Mouse (Mus musculus): Measurements from ENCODE around the gene Camsap2.
A peak's percentile ranks its signal among the peaks of the same experiment; 100 is the strongest.

Camsap2 gene

DNA sequence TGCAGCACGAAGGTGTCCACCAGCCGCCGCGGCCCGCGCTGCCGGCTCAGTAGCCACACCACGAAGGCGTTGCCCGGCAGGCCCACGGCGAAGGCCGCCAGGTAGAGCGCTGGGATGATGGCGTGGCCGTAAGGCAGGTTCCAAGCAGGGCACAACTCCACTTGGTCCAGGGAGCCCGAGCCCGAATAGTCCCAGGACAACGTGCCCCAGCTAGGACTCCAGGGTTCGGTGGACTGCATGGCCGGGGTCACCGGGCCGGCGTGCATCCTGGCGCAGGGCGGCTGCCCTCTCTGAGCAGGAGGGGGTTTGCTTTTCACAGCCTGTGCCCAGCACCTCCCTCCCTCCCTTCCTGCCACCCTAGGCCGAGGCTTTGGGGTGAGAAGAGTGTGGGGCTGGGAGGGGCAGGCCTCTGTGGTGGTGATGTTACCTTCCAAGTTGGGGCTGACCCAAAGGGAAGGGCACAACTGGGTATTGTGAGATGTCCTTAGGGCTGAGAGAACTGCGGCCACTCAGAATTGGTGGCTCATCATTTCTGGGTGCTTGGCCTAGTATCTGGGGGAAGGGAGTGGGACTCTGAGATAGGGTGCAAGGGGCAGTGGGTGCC lies 85.2 kb downstream of the Camsap2 start, which contains the start of gene Gpr25:
TSS of gene Gpr25 (minus strand) at position 239 of the 604 bp plus-strand sequence.
- DNase-seq (ENCODE audit: extremely low read depth, insufficient read length, low spot score) = no peak

DNA sequence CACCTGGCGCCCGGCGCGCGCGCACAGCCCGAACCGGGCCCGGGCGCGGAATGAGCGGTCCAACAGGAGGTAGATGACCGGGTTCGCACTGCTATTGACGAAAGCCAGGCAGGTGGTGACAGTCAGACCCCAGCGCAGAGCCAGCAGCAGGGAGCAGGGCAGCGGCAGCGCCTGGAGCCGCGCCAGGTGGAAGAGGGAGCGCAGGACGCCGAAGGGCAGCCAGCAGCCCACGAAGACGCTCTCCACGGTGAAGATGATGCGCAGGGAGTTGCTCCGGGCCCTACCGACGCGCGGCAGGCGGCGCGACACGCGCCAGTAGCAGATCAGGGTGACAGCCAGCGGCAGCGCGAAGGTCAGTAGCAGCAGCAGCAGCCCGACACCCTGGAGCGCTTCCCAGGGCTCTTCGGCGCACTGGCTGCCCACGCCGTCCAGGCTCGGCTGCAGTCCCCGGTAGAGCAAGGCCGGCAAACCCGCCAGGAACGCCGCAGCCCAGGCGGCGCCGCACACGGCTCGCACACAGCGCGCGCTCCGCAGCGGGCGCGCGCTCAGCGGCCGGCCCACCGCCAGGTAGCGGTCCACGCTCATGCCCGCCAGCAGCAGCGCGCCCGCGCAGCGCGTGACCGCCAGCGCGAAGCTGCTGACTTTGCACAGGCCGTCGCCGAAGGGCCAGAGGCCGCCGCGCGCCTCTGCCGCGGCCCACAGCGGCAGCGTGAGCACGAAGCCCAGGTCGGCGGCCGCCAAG lies 85.8 kb downstream of the Camsap2 start:
- no peak for DNase-seq (ENCODE audit: extremely low read depth, insufficient read length, low spot score)

DNA sequence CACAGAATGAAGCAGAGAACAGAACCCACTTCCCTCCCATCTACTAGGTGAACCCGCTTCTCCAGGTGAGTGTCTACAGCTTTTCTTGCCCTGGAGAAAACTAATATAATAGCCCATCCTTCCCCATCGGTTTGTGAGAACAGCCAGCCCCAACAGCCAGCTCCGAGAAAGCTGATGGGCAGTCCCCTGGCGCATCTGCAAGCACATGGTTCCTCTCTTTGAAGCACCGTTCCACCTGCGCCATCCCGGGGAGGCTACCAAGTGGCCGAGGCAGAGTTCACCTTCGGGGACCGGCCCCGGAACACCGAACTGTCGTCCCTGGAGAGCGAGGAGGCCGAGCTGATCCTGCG lies 86.4 kb downstream of the Camsap2 start:
- no peak for DNase-seq (ENCODE audit: extremely low read depth, insufficient read length, low spot score)

DNA sequence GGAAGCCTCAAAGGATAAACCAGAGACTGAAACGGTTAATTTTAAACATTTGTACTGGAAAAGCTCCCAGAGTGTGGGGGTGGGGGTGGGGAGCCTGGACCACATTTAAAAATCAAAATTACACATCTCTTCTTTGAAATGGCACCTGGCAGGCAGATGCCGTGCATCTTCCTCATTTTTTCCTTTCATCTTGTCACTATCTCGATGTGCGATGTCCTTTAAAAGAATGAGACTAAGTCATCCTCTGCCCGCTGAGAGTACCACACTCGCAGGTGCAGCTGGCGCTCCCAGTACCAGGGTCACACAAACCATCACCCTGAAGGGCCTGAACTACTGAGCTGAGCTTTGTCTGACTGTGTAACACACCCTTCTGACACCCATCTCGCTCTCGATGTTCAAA lies 87.4 kb downstream of the Camsap2 start:
- no peak for DNase-seq (ENCODE audit: extremely low read depth, insufficient read length, low spot score)

DNA sequence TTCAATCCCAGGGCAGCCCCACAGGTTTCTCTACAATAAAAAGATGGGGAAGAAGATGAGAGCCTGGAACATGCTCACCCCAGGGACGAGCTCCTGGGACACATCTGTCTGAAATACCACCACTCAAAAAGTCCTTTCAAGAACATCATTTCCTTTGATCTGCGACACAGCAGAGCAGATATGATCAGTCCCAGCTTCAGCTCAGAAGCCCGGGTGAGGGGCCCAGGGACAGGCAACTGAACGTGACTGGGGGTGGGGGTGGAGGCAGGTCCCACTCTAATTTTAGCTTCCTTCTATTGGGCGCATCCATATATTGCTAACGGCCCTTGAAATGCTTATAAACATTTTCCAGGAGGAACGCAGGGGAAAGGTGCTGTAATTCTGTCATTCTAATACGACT lies 90.2 kb downstream of the Camsap2 start:
- no peak for DNase-seq (ENCODE audit: extremely low read depth, insufficient read length, low spot score)

DNA sequence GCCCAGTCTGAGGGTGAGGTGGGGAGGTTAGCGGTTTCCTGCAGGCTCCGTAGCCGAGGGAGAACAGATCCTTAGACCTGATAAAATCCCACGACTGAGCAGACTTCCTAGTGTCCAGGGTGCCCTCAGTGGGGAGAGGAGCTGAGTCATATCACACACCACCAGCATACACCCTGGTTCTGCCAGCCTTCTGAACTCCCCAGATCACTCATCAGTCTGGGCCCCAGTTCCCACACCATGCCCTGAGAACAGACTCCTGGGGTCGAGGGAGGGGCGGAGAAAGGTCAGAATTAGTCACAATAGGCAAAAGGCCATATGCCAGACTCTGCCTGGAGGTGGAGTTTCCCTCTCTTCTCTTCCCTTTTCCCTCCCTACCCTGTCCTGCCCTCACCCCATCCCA lies 90.7 kb downstream of the Camsap2 start:
- DNase-seq (ENCODE audit: extremely low read depth, insufficient read length, low spot score) = no peak

DNA sequence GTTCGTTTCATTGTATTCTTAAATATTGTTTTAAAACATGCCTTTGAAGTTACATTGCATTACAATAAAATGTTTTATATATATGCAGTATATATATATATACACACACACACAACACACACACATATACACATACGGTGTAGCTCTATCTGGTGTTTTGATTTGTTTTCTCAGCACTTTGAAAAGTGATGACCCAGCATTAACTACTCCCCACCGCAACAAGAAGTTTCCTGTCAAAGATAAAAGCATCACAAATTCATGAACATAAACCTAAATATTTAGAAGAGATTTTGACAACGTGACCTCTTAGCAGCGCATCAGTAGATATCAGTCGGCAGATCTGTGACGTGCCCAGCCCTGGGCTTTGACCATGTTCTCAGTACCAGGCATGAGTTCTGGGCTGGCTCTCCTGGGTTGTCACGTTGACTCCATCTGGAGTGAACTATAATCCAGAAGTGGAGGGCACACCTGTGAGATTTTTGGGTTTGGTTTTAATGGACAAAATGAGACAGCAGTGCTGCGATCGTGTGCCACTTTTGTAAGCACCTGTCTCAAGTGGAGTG lies 91.3 kb downstream of the Camsap2 start:
- no peak for DNase-seq (ENCODE audit: extremely low read depth, insufficient read length, low spot score)

DNA sequence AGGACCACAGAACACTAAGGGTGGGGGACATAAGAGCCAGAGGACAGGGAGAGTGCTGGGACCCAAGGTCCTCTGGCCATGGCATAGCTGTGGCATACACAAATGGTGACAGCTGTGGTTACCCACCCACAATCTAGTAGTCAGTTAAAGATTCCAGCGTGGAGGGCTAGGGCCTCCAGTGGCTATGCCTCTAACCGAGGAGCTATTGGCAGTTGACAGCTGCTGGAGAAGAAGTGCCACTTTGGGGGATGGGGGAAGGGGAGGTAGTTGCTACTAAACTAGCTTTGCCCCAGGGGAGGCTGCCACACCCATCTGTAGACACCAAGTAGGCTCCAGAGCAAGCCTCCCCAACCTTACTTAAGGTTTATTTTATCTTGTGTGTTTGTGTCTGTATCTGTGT lies 92.4 kb downstream of the Camsap2 start:
- DNase-seq (ENCODE audit: extremely low read depth, insufficient read length, low spot score) = no peak

DNA sequence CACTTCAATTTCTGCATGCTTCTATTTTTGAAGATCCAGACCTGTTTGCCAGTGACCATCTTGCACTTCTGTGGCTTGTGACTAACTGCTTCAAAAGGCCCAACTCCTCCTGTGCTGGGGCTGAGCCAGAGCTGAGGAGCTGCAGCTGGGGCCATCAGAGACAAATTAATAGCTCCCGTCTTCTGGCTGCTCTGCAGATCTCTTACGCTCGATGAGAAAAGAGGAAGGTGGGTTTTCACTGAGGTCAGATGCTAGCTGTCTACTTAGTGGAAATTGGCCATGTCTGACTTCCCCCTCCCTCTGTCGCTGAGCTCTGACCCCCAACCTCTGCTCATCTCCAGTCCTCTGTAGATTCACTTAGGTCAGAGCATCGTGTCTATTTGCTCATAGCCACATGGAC lies 96.2 kb downstream of the Camsap2 start:
- DNase-seq (ENCODE audit: extremely low read depth, insufficient read length, low spot score) = no peak

DNA sequence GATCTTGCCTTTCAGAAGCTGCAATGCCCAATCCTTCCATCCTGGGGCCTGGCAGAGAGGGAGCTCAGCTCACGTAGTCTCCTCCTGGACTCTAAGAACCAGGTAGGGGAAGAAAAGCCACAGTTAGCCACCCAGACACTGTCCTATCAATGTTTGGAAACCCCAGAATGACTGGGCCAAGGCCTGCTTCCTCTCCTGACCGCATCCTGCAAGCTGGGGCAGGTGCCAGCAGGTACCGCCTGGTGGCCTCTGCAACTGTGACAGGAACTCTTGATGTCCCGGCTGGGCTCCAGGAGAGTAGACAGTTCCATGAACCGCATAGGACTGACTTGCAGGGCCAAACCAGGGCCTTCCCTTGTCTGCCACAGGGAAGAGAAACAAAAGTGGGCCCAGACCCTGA lies 98.5 kb downstream of the Camsap2 start:
- no peak for DNase-seq (ENCODE audit: extremely low read depth, insufficient read length, low spot score)

DNA sequence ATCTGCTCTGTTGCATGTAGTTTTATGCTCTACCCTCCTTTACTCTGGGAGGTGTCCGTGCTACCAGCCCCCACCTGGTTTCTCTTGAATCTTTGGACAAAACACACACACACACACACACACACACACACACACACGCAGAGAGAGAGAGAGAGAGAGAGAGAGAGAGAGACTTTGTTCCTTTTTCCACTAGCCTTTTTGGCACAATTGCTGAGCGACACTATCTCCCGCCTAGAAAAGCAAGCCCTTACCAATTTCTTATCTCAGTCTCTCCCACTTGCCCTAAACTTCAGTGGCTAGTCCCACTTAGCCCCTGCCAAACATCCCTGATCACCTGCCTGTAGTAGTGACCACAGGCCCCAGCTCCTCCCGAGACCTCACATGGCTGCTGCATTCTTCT lies 101.4 kb downstream of the Camsap2 start:
- DNase-seq (ENCODE audit: extremely low read depth, insufficient read length, low spot score) = no peak

DNA sequence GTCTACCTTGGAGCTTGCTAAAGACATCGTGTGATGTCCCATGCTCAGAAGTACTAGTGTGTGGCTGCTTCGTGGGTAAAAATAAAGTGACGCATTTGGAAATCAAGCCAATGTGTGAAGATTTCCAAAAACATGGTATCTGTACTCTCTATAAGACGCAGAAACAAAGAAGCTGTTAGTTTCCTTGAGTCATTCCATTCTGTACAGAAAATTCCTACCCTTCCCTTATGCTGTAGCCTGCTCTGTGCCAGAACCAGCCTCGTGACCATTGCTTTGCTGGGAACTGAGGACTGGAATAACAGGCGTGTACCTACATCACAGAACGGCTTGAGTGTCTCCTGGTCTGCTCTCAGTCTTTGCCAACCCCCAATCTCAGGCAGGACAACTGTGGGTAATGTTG lies 104.1 kb downstream of the Camsap2 start:
- no peak for DNase-seq (ENCODE audit: extremely low read depth, insufficient read length, low spot score)

DNA sequence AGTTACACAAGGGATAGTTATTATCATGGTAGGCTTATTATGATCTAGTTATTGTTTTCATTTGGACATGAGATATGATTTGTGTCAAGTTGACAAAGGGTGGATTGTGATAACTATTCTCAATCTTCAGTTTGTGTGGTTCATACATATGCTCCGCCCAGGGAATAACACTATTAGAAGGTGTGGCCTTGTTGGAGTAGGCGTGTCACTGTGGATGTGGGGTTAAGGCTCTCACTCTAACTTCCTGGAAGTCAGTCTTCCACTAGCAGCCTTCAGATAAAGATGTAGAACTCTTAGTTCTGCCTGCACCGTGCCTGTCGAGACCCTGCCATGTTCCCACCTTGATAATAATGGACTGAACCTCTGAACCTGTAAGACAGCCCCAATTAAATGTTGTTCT lies 107.4 kb downstream of the Camsap2 start:
- no peak for DNase-seq (ENCODE audit: extremely low read depth, insufficient read length, low spot score)

DNA sequence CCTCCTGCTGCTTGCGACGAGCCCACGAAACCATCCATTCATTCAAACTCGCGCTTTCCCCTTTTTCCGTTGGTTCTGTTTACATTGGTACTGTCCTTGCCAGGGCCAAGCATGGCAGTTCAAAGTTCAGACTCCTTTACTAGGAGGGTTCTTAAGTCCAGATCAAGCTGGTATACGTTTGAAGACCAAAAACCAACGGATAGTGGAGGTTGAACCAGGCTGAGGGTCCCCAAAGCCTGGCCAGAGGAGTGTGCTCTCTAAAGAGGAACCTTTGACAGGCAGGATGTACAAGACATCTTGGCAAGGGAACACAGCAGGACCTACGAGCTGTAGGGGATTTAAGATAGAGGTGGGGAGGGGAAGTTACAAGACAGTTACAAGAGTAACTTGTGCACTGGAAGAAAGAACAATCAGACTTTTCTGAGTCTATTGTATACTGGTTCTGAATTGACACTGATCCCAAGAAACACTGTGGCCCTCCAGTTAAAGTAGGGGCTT lies 111.3 kb downstream of the Camsap2 start:
- no peak for DNase-seq (ENCODE audit: extremely low read depth, insufficient read length, low spot score)

DNA sequence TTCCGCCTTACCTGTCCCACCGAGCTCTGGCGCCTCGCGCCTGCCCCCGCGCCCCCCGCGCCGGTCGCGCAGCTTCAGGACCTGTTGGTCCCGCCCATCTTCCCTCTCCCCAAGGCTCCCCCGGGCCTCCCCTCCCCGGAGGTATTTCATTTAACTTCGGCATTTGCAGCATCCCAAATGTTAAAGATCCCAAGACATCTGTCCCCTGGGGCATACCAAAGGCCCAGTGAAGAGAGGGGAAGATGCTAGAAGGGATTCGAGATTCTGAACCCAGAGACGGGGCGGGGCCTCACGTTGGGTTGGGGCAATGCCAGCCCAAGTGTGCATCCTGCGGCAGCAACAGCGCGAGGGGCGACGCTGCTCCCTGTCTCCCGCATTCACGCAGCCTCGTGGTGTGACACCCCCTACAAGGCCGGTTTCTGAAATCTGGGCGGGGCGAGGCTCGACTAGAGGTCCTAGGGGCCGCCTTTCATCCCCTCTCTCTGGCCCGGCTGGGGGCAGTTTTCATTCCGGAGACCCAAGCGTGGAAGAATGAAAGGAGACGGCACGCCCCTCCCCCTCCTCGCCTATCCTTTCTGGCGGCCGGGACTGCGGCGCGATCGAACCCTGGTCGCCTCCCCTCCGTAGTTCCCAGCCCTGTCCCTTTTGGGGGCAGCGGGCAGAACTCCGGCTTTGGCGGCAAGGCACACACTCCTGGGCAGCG lies 111.9 kb downstream of the Camsap2 start, which contains the start of gene Inava:
TSS of gene Inava (minus strand) at position 373 of the 703 bp plus-strand sequence.
- peak; percentile 77 for DNase-seq (ENCODE audit: extremely low read depth, insufficient read length, low spot score)

DNA sequence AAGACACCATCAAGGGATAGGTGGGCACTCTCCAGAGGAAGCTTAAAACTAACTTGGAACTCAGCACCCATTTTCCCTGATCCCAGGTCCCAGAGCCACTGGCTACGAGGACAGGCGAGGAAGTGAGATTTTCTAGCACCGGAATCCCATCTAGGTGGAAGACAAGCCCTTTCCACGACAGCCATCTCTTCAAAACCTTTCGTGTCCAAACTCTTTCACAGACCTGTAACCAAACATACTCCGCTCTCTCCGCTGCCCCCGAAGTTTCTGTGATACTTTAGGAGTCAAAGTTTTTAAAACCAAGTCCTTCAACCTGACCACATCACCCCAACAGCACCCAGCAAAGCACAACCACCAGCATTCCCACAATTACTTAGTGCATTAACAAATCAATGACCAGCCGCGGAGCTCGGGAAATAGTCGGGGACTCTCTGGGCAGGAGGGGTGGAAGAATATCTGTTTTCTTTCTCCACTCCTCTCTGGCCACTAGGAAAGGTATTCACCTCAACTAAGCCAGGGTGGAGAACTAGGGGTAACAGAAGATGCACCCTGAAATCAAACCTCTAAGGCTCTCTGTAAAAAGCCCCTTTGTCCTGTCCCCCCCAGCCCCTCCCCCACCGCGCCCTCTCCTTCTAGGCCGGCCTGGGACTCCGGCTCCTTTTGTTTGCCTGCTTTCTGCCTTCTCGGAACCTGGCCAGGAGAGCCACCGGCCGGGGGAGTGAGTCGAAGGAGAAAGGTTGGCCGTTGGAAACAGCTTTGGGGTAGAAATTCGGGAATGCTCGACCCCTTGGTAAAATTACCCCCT lies 112.7 kb downstream of the Camsap2 start:
- DNase-seq (ENCODE audit: extremely low read depth, insufficient read length, low spot score) = no peak

DNA sequence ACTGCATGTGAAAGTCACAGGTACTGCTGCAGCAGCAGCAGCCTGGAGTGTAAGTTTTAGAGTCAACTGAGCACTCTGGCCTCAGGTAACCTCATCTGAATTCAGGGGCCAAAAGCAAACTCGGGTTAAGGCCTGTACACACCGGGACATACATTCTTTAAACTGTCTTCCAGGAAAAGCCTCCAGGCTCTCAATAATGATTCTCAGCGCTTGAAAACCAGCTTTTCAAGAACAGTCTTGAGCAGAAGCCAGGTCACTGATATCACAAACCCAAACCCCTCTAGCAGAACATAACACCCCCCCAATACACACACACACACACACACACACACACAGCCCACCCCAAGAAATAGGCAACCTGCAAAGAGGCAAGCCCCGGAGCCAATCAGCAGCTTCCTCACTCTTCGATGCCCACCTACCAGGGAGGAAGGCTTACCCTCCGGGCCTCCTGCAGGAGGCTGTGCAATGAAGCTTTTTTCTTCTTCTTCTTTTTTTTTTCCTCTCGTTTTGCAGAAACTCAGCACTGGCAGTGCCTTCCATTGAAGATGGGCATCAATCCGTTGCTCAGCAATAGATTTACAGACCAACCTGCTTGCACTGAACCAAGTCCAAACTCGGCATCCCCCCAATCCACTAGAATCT lies 113.5 kb downstream of the Camsap2 start:
- no peak for DNase-seq (ENCODE audit: extremely low read depth, insufficient read length, low spot score)

DNA sequence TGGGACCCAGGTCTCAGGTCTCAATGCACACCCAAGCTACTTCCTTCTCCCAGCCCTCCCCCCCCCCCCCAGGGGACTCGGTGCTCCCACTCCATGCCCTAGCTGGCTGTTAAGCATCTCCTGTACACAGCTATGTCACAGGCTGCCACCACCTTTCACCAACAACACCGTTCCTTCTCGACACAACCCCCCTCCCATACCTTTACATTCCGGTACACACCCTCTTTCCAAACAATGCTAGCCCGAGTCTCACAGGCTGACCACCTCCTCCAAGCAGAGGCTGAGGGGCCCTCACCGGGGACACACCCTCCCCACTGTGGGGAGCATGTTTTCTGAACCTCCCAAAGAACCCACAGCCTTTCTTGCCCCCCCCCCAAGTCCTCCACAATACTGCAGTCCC lies 114.3 kb downstream of the Camsap2 start:
- DNase-seq (ENCODE audit: extremely low read depth, insufficient read length, low spot score) = no peak

DNA sequence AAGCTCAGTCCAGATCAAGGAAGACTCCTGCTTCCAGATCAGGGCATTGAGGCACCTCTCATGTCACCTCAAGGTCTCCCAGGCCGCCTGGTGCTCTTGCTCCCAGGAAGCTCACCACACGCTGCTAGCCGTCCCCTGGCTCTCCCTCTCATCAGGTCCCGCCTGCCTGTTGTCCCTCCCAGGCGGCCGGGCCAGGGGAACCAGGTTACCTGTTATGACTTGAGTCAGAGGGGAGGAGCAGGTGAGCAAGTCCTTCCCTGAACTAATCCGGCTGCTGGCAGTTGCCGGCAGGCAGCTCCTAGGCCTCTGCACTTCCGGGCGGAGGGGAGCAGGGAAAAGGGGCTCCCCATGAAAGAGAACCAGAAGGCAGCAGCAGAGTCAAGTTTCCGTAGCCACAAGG lies 115.7 kb downstream of the Camsap2 start:
- DNase-seq (ENCODE audit: extremely low read depth, insufficient read length, low spot score) = peak; percentile 43

DNA sequence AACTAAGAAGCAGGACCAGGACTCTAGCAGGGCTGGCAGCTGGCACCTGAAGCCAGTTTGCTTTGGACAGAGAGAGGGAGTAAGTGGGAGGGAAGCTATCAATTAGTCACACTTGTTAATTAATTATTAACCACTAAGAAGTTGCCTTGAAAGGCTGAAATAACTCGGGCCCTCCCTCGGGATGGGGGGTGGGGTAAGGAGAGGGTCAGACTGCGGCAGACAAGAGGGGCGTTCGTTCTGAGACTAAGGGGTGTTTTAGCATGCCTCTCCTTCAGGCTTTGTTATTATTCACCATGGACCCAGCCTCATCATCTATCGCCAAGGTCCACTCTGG lies 116.9 kb downstream of the Camsap2 start:
- DNase-seq (ENCODE audit: extremely low read depth, insufficient read length, low spot score) = peak; percentile 29

All from 3134 (cell line).